Mouse (Mus musculus) thymus, adult 2 months (tissue): ENCODE results near the gene Tenm4.

Experiments
- CTCF ChIP-seq: fragments of 200-500 bp; IDR thresholded peaks from 2 replicates; pipeline ENCODE4 v1.5.1; 2012; ENCODE audit warnings: mild to moderate bottlenecking, control low read depth, low read length, moderate library complexity, borderline replicate concordance; ENCODE audit not compliant: control insufficient read depth, poor library complexity, insufficient read depth; ENCODE audit errors: extremely low read depth
- POLR2A ChIP-seq: fragments of 200-500 bp; IDR thresholded peaks from 2 replicates; pipeline ENCODE4 v1.6.1; 2012; ENCODE audit warnings: mild to moderate bottlenecking, low read length, control low read depth, moderate library complexity; ENCODE audit not compliant: control insufficient read depth, poor library complexity, insufficient read depth; ENCODE audit errors: extremely low read depth

DNA sequence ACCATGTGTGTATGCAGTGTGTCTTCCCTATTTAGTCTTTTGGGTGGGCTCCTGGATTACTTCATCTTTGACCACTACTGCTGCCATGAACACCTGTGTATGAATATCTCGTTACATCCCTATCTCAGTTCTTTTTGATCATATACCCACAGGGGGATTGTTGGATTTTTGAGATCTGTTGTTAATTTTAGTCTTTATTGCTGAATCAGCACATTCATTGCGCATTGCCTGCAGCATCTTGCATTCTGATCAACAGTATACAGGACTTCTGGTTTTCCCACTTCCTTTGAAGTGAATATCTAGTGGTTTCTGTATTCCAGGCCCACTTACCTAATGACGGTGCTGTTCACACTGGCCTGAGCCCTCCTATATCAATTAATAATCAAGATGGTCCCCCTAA lies 295.7 kb downstream of the Tenm4 start:
- TF ChIP-seq CTCF (no peak), POLR2A (no peak)
